Mouse (Mus musculus): ENCODE data around the gene Ambp. TPM values are rescaled to one million over a fixed set of nuclear protein-coding genes. Genes with fewer than 3 reads are reported as not detected.

Ambp gene
- polyA plus RNA-seq, 1 experiment, result not detected

GRCm38 (mm10) chr4:63166323-63166722 is 11.7 kb upstream of the Ambp start:
- no peaks in the 10 kb centered on the region for H3K79me3 ChIP-seq (ENCODE audit: low read depth)
- peaks cover 21% of the 10 kb centered on the region for H3K27me3 ChIP-seq (ENCODE audit: control insufficient read depth, insufficient read depth, insufficient read length)
- H3K4me3 ChIP-seq (ENCODE audit: insufficient read depth, poor library complexity, severe bottlenecking), result no peak overlapping the region
- no peak for TF ChIP-seq CEBPB (IDR thresholded peaks at IDR 0.05; ENCODE audit: low read depth)
- no peak for TF ChIP-seq MYOG (IDR thresholded peaks at IDR 0.05; ENCODE audit: control insufficient read depth, extremely low read depth, insufficient read length)
- TF ChIP-seq MAX (IDR thresholded peaks at IDR 0.05), result no peak
- no peak for TF ChIP-seq FOSL1 (IDR thresholded peaks at IDR 0.05; ENCODE audit: insufficient read depth, low read length, poor library complexity, severe bottlenecking)
- TF ChIP-seq CTCF (IDR thresholded peaks at IDR 0.05; ENCODE audit: control insufficient read depth, insufficient read depth, insufficient read length), result no peak
- TF ChIP-seq MYOD1 (IDR thresholded peaks at IDR 0.05; ENCODE audit: control insufficient read depth, insufficient read length, low read depth), result no peak
- TF ChIP-seq USF1 (IDR thresholded peaks at IDR 0.05; ENCODE audit: low read depth), result no peak
- H3ac ChIP-seq (ENCODE audit: control insufficient read depth, insufficient read length, low read depth), result no peak overlapping the region
- H3K79me2 ChIP-seq (ENCODE audit: control insufficient read depth, insufficient read depth), result no peaks in the 10 kb centered on the region
- no peaks in the 10 kb centered on the region for H3K36me3 ChIP-seq (ENCODE audit: control insufficient read depth, insufficient read depth)

GRCm38 (mm10) chr4:63165636-63166035 is 11.0 kb upstream of the Ambp start:
- Histone ChIP-seq H3K79me2 (ENCODE audit: control insufficient read depth, insufficient read depth) (no peaks in the 10 kb centered on the region), H3K27me3 (ENCODE audit: control insufficient read depth, insufficient read depth, insufficient read length) (peaks cover 15% of the 10 kb centered on the region), H3K4me3 (ENCODE audit: insufficient read depth, poor library complexity, severe bottlenecking) (no peak overlapping the region), H3K36me3 (ENCODE audit: control insufficient read depth, insufficient read depth) (no peaks in the 10 kb centered on the region), H3K79me3 (ENCODE audit: low read depth) (no peaks in the 10 kb centered on the region), H3ac (ENCODE audit: control insufficient read depth, insufficient read length, low read depth) (no peak overlapping the region)
- TF ChIP-seq USF1 (IDR thresholded peaks at IDR 0.05; ENCODE audit: low read depth) (no peak), FOSL1 (IDR thresholded peaks at IDR 0.05; ENCODE audit: insufficient read depth, low read length, poor library complexity, severe bottlenecking) (no peak), MYOD1 (IDR thresholded peaks at IDR 0.05; ENCODE audit: control insufficient read depth, insufficient read length, low read depth) (no peak), MAX (IDR thresholded peaks at IDR 0.05) (no peak), CTCF (IDR thresholded peaks at IDR 0.05; ENCODE audit: control insufficient read depth, insufficient read depth, insufficient read length) (no peak), CEBPB (IDR thresholded peaks at IDR 0.05; ENCODE audit: low read depth) (no peak), MYOG (IDR thresholded peaks at IDR 0.05; ENCODE audit: control insufficient read depth, extremely low read depth, insufficient read length) (no peak)

GRCm38 (mm10) chr4:63158961-63159592 is 4.5 kb upstream of the Ambp start:
- Histone ChIP-seq H3K79me3 (ENCODE audit: low read depth) (no peaks in the 10 kb centered on the region), H3K4me3 (ENCODE audit: insufficient read depth, poor library complexity, severe bottlenecking) (no peak overlapping the region), H3K79me2 (ENCODE audit: control insufficient read depth, insufficient read depth) (no peaks in the 10 kb centered on the region), H3ac (ENCODE audit: control insufficient read depth, insufficient read length, low read depth) (no peak overlapping the region), H3K36me3 (ENCODE audit: control insufficient read depth, insufficient read depth) (no peaks in the 10 kb centered on the region), H3K27me3 (ENCODE audit: control insufficient read depth, insufficient read depth, insufficient read length) (peaks cover 13% of the 10 kb centered on the region)
- TF ChIP-seq CTCF (IDR thresholded peaks at IDR 0.05; ENCODE audit: control insufficient read depth, insufficient read depth, insufficient read length) (peak; percentile 46), FOSL1 (IDR thresholded peaks at IDR 0.05; ENCODE audit: insufficient read depth, low read length, poor library complexity, severe bottlenecking) (no peak)

- no peaks in the 10 kb centered on the region for H3K79me3 ChIP-seq (ENCODE audit: low read depth)
- H3K79me2 ChIP-seq (ENCODE audit: control insufficient read depth, insufficient read depth), result no peaks in the 10 kb centered on the region
- TF ChIP-seq MYOG (IDR thresholded peaks at IDR 0.05; ENCODE audit: control insufficient read depth, extremely low read depth, insufficient read length) (no peak), CEBPB (IDR thresholded peaks at IDR 0.05; ENCODE audit: low read depth) (no peak), FOSL1 (IDR thresholded peaks at IDR 0.05; ENCODE audit: insufficient read depth, low read length, poor library complexity, severe bottlenecking) (no peak), MYOD1 (IDR thresholded peaks at IDR 0.05; ENCODE audit: control insufficient read depth, insufficient read length, low read depth) (no peak), MAX (IDR thresholded peaks at IDR 0.05) (no peak), USF1 (IDR thresholded peaks at IDR 0.05; ENCODE audit: low read depth) (no peak), CTCF (IDR thresholded peaks at IDR 0.05; ENCODE audit: control insufficient read depth, insufficient read depth, insufficient read length) (no peak)
- peaks cover 18% of the 10 kb centered on the region for H3K27me3 ChIP-seq (ENCODE audit: control insufficient read depth, insufficient read depth, insufficient read length)
- H3ac ChIP-seq (ENCODE audit: control insufficient read depth, insufficient read length, low read depth), result no peak overlapping the region
- no peaks in the 10 kb centered on the region for H3K36me3 ChIP-seq (ENCODE audit: control insufficient read depth, insufficient read depth)
- no peak overlapping the region for H3K4me3 ChIP-seq (ENCODE audit: insufficient read depth, poor library complexity, severe bottlenecking)
Observed at GRCm38 (mm10) chr4:63158192-63158591, 3.6 kb upstream of the Ambp start.

- H3K36me3 ChIP-seq (ENCODE audit: control insufficient read depth, insufficient read depth), result no peaks in the 10 kb centered on the region
- no peaks in the 10 kb centered on the region for H3K79me2 ChIP-seq (ENCODE audit: control insufficient read depth, insufficient read depth)
- H3K27me3 ChIP-seq (ENCODE audit: control insufficient read depth, insufficient read depth, insufficient read length), result peaks cover 18% of the 10 kb centered on the region
- no peaks in the 10 kb centered on the region for H3K79me3 ChIP-seq (ENCODE audit: low read depth)
- no peak overlapping the region for H3K4me3 ChIP-seq (ENCODE audit: insufficient read depth, poor library complexity, severe bottlenecking)
- TF ChIP-seq MAX (IDR thresholded peaks at IDR 0.05) (no peak), FOSL1 (IDR thresholded peaks at IDR 0.05; ENCODE audit: insufficient read depth, low read length, poor library complexity, severe bottlenecking) (no peak), MYOD1 (IDR thresholded peaks at IDR 0.05; ENCODE audit: control insufficient read depth, insufficient read length, low read depth) (no peak), CEBPB (IDR thresholded peaks at IDR 0.05; ENCODE audit: low read depth) (no peak)
- H3ac ChIP-seq (ENCODE audit: control insufficient read depth, insufficient read length, low read depth), result no peak overlapping the region
Observed at GRCm38 (mm10) chr4:63156726-63157634, 2.4 kb upstream of the Ambp start.
